Mouse (Mus musculus): ENCODE measurements around the gene Psmb10. TPM values are rescaled to one million over a fixed set of nuclear protein-coding genes. Genes with fewer than 3 reads are reported as not detected.
A peak's percentile ranks its signal among the peaks of the same experiment; 100 is the strongest.

Psmb10 gene
- polyA plus RNA-seq, 1 experiment from 2014 or later = 116 TPM

DNA sequence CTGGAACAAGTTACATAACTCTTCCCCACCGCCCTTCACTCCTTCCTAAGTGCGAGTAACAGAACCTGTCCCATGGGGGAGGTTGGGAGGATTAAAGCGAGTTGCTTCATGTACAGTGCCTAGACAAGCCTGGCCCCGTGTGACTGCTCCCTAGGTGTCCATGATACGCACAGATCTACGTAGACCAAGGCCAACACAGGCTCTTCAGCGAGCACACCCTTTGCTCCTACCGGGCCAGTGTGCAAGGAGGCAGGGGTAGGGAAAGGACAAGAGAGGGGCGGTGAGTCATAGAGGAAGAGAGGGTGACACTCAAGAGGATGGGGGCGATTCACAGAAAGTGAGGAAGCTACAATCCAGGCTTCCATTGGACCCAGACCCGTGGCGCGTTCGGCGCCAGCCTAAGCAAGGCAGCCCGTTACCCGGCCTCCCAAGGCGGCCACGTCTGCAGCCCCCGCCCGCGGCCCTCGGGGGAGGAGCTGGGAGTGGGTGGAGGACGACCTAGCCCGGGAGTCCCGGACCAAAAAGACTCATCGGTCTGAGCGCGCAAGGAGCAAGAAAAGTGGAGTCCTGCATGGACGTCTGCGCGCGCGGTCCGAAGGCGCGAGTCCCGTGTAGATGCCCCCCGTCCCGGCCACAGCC, 27.1 kb upstream of the Psmb10 start:
- peak; percentile 71 for ATAC-seq
- Histone ChIP-seq H3K4me2 (ENCODE audit: low read depth, low read length) (peak overlapping the region; percentile 83), H3K4me3 (ENCODE audit: low read length) (peak overlapping the region; percentile 79), H3K27me3 (replicated peaks; ENCODE audit: control insufficient read depth, insufficient read depth, low read length) (no peaks in the 10 kb centered on the region), H3K9ac (ENCODE audit: low read depth, low read length) (peak overlapping the region; percentile 84), H3K4me1 (ENCODE audit: control insufficient read depth, insufficient read depth, low read length) (peaks cover 13% of the 10 kb centered on the region; the same call in 1 of the 2 replicates), H3K36me3 (ENCODE audit: control insufficient read depth, insufficient read depth, low read length) (no peaks in the 10 kb centered on the region), H3K27ac (ENCODE audit: low read length) (peak overlapping the region; percentile 81), H3K9me3 (ENCODE audit: control insufficient read depth, low read length) (no peaks in the 10 kb centered on the region)
- 4% methylated on average over 40 of the region's 40 CpGs for WGBS

DNA sequence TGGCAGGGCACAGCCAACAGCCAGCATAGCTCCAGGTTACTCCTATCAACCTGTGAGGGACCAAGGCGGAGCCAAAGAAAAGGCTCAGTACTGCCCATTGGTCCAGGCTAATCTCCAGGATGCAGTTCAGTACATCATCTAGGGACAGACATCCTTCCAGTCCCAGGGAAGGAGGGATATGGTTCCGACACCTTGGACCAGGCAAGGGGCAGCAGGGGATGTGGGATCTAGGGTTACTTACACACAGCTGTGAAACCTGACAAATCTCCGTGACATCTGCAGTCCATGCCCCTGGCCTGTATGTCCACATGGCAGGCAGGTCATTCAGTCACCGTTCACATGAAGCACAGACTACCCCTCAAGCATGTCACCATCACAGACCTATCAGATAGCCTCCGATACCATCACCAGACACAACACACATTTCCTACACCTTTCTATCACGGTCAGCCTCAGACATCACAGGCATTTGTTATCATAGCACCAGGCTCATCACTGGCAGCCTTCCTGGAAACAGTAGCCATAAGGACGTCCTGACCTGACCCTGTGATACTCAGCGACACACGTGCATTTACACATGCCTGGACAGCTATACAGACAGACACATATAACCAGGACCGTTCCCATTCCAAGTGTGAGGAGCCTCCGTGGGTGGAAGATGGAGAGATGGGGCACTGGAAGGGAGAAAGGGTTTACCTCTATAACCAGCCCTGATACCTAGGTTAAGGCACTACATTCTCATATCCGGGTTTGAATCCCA, 26.4 kb upstream of the Psmb10 start:
- H3K4me3 ChIP-seq (ENCODE audit: low read length) = peak overlapping the region; percentile 79
- H3K27me3 ChIP-seq (replicated peaks; ENCODE audit: control insufficient read depth, insufficient read depth, low read length) = no peaks in the 10 kb centered on the region
- H3K9ac ChIP-seq (ENCODE audit: low read depth, low read length) = peak overlapping the region; percentile 84
- no peaks in the 10 kb centered on the region for H3K9me3 ChIP-seq (ENCODE audit: control insufficient read depth, low read length)
- no peak for ATAC-seq
- peaks cover 13% of the 10 kb centered on the region; the same call in 1 of the 2 replicates for H3K4me1 ChIP-seq (ENCODE audit: control insufficient read depth, insufficient read depth, low read length)
- peak overlapping the region; percentile 83 for H3K4me2 ChIP-seq (ENCODE audit: low read depth, low read length)
- no peak overlapping the region for H3K27ac ChIP-seq (ENCODE audit: low read length)
- no peaks in the 10 kb centered on the region for H3K36me3 ChIP-seq (ENCODE audit: control insufficient read depth, insufficient read depth, low read length)
- 58% methylated on average over 12 of the region's 12 CpGs for WGBS

DNA sequence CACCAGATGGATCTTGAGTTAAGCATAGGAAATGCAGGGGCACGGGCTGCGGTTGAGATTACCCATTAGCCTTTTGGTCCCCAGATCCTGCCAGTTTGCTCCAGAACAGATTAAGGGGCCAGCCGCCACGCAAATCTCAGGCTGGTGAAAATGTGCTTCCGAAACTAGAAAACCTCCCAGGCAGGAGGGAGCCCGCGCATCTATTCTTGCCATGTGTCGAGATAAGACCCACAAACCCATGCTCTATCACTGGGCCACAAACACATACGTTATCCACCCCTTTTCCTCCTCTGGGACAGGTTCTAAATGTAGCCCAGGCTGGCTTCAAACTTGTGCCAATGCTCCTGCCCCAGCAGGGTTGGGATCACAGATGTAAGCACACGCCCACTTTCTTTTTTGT, 23.3 kb upstream of the Psmb10 start:
- no peak overlapping the region for H3K27ac ChIP-seq (ENCODE audit: low read length)
- no peaks in the 10 kb centered on the region for H3K27me3 ChIP-seq (replicated peaks; ENCODE audit: control insufficient read depth, insufficient read depth, low read length)
- no peak for ATAC-seq
- no peak overlapping the region for H3K9ac ChIP-seq (ENCODE audit: low read depth, low read length)
- H3K4me2 ChIP-seq (ENCODE audit: low read depth, low read length) = no peak overlapping the region
- H3K9me3 ChIP-seq (ENCODE audit: control insufficient read depth, low read length) = no peaks in the 10 kb centered on the region
- H3K4me1 ChIP-seq (ENCODE audit: control insufficient read depth, insufficient read depth, low read length) = peaks cover 7% of the 10 kb centered on the region; the same call in 1 of the 2 replicates
- H3K4me3 ChIP-seq (ENCODE audit: low read length) = no peak overlapping the region
- WGBS = 88% methylated on average over 10 of the region's 10 CpGs
- no peaks in the 10 kb centered on the region for H3K36me3 ChIP-seq (ENCODE audit: control insufficient read depth, insufficient read depth, low read length)

DNA sequence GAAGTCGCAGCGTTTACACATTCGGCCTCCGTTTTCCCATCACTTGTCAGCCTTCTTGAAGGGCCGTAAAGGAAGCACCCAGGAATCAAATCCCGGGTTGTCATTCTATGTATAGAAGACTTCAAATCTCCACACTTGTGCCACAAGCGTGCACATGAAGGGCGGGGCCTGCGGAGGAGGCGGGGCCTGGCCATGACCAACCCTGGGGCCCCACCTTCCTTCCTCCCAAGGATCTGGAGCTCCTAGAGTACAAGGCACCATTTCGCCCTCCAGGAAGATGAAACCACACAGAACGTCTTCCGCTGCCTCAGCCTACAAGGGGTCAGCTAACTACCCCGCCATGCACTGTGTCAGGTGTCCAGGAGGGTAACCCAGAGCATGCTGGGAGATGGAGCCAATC, 22.9 kb upstream of the Psmb10 start:
- 76% methylated on average over 14 of the region's 14 CpGs for WGBS
- no peaks in the 10 kb centered on the region for H3K27me3 ChIP-seq (replicated peaks; ENCODE audit: control insufficient read depth, insufficient read depth, low read length)
- peaks cover 7% of the 10 kb centered on the region; the same call in 1 of the 2 replicates for H3K4me1 ChIP-seq (ENCODE audit: control insufficient read depth, insufficient read depth, low read length)
- no peak overlapping the region for H3K9ac ChIP-seq (ENCODE audit: low read depth, low read length)
- ATAC-seq = no peak
- no peak overlapping the region for H3K4me3 ChIP-seq (ENCODE audit: low read length)
- H3K9me3 ChIP-seq (ENCODE audit: control insufficient read depth, low read length) = no peaks in the 10 kb centered on the region
- no peak overlapping the region for H3K27ac ChIP-seq (ENCODE audit: low read length)
- H3K36me3 ChIP-seq (ENCODE audit: control insufficient read depth, insufficient read depth, low read length) = no peaks in the 10 kb centered on the region
- no peak overlapping the region for H3K4me2 ChIP-seq (ENCODE audit: low read depth, low read length)

DNA sequence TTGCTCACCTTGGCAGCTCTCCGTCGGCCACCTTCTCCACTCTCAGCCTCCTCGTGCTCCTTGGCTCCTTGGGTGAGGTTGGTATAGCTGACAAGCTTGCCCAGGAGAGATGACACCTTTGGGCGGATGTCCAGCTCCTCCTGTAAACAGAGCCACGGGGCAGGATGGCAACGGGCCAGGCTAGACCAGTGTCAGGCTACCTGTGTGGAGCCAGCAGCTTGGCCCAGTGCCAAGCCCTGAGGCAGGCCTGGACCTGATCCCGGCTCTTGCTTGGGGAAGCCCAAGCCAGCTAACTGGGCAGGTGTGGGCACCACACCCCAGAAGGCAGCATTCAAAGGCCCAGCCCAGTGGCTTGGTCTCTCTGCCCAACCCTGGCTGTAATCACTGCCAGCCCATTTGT, 21.1 kb upstream of the Psmb10 start:
- H3K4me2 ChIP-seq (ENCODE audit: low read depth, low read length) = no peak overlapping the region
- H3K9me3 ChIP-seq (ENCODE audit: control insufficient read depth, low read length) = no peaks in the 10 kb centered on the region
- H3K27me3 ChIP-seq (replicated peaks; ENCODE audit: control insufficient read depth, insufficient read depth, low read length) = no peaks in the 10 kb centered on the region
- H3K4me1 ChIP-seq (ENCODE audit: control insufficient read depth, insufficient read depth, low read length) = no peaks in the 10 kb centered on the region; the same call in 1 of the 2 replicates
- no peak overlapping the region for H3K9ac ChIP-seq (ENCODE audit: low read depth, low read length)
- peak; percentile 53; the same call in 1 of the 2 replicates for ATAC-seq
- WGBS = 72% methylated on average over 7 of the region's 7 CpGs
- no peak overlapping the region for H3K27ac ChIP-seq (ENCODE audit: low read length)
- no peak overlapping the region for H3K4me3 ChIP-seq (ENCODE audit: low read length)
- H3K36me3 ChIP-seq (ENCODE audit: control insufficient read depth, insufficient read depth, low read length) = 0 out of 2 replicates have a peak, but pooled peaks cover 4% of the 10 kb centered on the region

DNA sequence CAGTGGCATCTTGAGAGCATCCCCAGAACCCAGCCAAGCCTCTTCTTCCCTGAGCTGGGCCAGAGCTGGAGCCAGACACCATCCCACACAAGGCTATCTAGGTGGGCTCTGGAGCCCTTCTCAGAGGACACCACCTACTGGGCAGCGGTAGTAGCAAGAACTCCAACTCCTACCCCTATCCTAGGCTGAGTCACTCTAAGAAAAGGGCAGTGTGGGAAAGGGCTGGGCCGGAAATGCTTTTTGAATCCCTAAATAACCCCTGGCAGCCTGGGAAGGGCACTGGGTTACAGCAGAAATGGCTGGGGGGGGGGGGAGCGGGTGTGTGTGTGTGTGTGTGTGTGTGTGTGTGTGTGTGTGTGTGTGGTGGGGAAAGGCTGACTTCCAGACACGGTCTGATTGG, 19.6 kb upstream of the Psmb10 start:
- 52% methylated on average over 3 of the region's 4 CpGs for WGBS
- H3K4me3 ChIP-seq (ENCODE audit: low read length) = no peak overlapping the region
- H3K4me1 ChIP-seq (ENCODE audit: control insufficient read depth, insufficient read depth, low read length) = no peaks in the 10 kb centered on the region; the same call in 1 of the 2 replicates
- no peak for ATAC-seq
- H3K9ac ChIP-seq (ENCODE audit: low read depth, low read length) = no peak overlapping the region
- H3K4me2 ChIP-seq (ENCODE audit: low read depth, low read length) = no peak overlapping the region
- H3K9me3 ChIP-seq (ENCODE audit: control insufficient read depth, low read length) = no peaks in the 10 kb centered on the region
- H3K36me3 ChIP-seq (ENCODE audit: control insufficient read depth, insufficient read depth, low read length) = 0 out of 2 replicates have a peak, but pooled peaks cover 4% of the 10 kb centered on the region
- H3K27me3 ChIP-seq (replicated peaks; ENCODE audit: control insufficient read depth, insufficient read depth, low read length) = no peaks in the 10 kb centered on the region
- H3K27ac ChIP-seq (ENCODE audit: low read length) = no peak overlapping the region

DNA sequence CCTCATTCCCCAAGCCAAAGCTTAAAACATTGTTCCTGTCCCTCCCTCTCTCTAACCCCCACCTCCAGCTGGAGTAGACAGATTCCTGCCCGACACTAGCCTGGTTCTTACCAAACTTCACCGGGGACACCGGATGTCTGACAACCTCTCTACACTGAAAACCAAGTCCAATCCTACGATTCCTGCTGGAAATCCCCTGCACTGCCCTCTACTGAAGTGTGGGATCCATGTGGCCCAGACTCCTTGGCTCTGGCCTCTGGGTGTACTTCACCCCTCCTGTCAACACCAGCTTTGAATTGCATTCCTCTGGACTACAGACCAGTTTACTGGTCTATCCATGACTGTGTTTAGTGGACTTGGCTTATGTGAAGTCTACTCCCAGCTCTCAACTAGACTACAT, 18.3 kb upstream of the Psmb10 start:
- 92% methylated on average over 4 of the region's 4 CpGs for WGBS
- Histone ChIP-seq H3K9ac (ENCODE audit: low read depth, low read length) (no peak overlapping the region), H3K4me3 (ENCODE audit: low read length) (no peak overlapping the region), H3K27ac (ENCODE audit: low read length) (no peak overlapping the region), H3K4me2 (ENCODE audit: low read depth, low read length) (no peak overlapping the region), H3K4me1 (ENCODE audit: control insufficient read depth, insufficient read depth, low read length) (no peaks in the 10 kb centered on the region; the same call in 1 of the 2 replicates), H3K9me3 (ENCODE audit: control insufficient read depth, low read length) (no peaks in the 10 kb centered on the region), H3K27me3 (replicated peaks; ENCODE audit: control insufficient read depth, insufficient read depth, low read length) (no peaks in the 10 kb centered on the region), H3K36me3 (ENCODE audit: control insufficient read depth, insufficient read depth, low read length) (0 out of 2 replicates have a peak, but pooled peaks cover 7% of the 10 kb centered on the region)
- no peak for ATAC-seq

DNA sequence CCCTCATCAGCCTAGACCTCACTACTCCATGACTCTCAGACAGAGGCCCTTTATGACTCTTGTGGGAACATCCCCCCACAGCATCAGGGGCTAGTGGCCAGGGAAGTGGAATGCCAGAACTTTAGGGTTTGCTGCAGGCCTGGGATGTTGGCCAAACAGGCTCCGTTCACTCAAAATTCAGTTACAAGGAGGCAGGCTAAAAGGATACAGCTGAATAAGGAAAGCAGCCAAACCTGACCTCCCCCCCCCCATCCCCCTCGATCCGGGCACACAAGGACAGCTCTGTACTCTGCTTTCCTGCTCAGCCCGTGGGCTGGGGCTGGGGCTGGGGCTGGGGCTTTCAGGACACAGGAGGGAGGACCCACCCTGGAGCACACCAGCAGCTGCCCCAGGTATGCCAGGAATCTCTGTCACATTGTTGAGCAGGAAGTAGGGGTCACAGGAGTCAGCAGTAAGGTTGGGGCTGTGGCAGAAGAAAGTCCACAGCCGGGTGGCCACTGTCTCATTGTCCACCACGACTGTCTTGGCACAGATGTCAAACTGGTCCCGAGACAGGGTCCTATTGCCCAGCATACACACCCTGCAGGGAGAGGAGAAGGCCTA, 12.9 kb upstream of the Psmb10 start:
- ATAC-seq = peak; percentile 55
- Histone ChIP-seq H3K9ac (ENCODE audit: low read depth, low read length) (no peak overlapping the region), H3K9me3 (ENCODE audit: control insufficient read depth, low read length) (no peaks in the 10 kb centered on the region), H3K4me1 (ENCODE audit: control insufficient read depth, insufficient read depth, low read length) (peaks cover 9% of the 10 kb centered on the region; the same call in 1 of the 2 replicates), H3K36me3 (ENCODE audit: control insufficient read depth, insufficient read depth, low read length) (peaks cover 10% of the 10 kb centered on the region; the same call in 1 of the 2 replicates), H3K27ac (ENCODE audit: low read length) (no peak overlapping the region), H3K27me3 (replicated peaks; ENCODE audit: control insufficient read depth, insufficient read depth, low read length) (no peaks in the 10 kb centered on the region), H3K4me3 (ENCODE audit: low read length) (no peak overlapping the region), H3K4me2 (ENCODE audit: low read depth, low read length) (no peak overlapping the region)
- WGBS = 29% methylated on average over 7 of the region's 7 CpGs

DNA sequence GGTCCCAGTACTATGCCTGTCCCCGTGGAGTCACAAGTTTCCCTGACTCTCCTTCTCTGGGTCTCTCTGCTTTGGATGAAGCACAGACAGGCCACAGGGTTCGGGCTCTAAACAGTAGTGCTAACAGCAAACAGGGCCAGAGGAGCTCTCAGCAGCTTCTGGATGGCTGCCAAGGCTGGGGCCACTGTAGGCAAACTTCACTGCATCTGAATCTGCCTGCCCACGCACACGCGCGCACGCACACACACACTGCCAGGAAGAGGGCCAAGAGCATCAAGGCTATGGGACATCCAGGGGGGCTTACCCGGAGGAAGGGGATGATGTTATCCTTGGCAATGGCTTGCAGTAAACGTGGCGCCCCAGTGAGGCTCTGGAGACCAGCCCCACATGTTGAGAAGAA, 11.1 kb upstream of the Psmb10 start:
- no peak overlapping the region for H3K4me3 ChIP-seq (ENCODE audit: low read length)
- 60% methylated on average over 10 of the region's 10 CpGs for WGBS
- no peaks in the 10 kb centered on the region for H3K27me3 ChIP-seq (replicated peaks; ENCODE audit: control insufficient read depth, insufficient read depth, low read length)
- peaks cover 6% of the 10 kb centered on the region; the same call in 1 of the 2 replicates for H3K36me3 ChIP-seq (ENCODE audit: control insufficient read depth, insufficient read depth, low read length)
- H3K4me1 ChIP-seq (ENCODE audit: control insufficient read depth, insufficient read depth, low read length) = peaks cover 9% of the 10 kb centered on the region; the same call in 1 of the 2 replicates
- H3K27ac ChIP-seq (ENCODE audit: low read length) = no peak overlapping the region
- peak; percentile 49 for ATAC-seq
- H3K4me2 ChIP-seq (ENCODE audit: low read depth, low read length) = no peak overlapping the region
- H3K9ac ChIP-seq (ENCODE audit: low read depth, low read length) = no peak overlapping the region
- H3K9me3 ChIP-seq (ENCODE audit: control insufficient read depth, low read length) = no peaks in the 10 kb centered on the region

Data from intestine, embryonic 16.5 days (tissue).